Mouse (Mus musculus) E14TG2a.4 (cell line): ENCODE measurements at regions not wholly inside any gene's neighbourhood (a gene's known extent, or its start where the extent isn't known, plus 50 kb on each side); places are given as distances from the start of the nearest gene placed in this dataset.
"Not testable (repeated sequence)": the region's sequence is repeated elsewhere in the genome, so short reads cannot be mapped to it uniquely, and the experiment has no call there.

Source experiments
- CTCF ChIP-seq: conservative IDR thresholded peaks from 2 replicates; pipeline ENCODE4 v1.5.1; 2014; ENCODE audit warnings: low read length
- NANOG ChIP-seq: IDR thresholded peaks from 2 replicates; pipeline ENCODE4 v1.6.1; 2014; ENCODE audit warnings: borderline replicate concordance, low read length, mixed read lengths
- POU5F1 ChIP-seq: IDR thresholded peaks from 2 replicates; pipeline ENCODE4 v1.6.1; 2014; ENCODE audit warnings: low read length, borderline replicate concordance

DNA sequence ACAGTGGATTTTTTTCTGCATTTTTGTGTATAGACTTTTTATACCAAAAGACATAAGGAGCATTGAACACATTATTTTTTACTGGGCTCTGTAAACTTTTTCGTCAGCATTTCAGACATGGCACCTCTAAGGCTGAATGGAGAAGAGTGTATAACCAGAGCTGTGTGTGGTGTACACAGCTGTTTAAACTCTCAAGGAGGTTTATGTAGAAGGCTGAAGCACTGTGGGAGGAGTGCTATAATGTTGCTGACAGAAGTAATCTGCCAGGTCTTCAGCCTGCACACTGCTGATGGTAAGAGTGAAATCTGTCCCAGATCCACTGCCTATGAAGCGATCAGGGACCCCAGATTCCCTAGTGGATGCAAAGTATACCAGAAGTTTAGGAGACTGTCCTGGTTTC, 575.4 kb downstream of the Rpia start:
- not testable (repeated sequence) for TF ChIP-seq CTCF, POU5F1, NANOG
